Mouse (Mus musculus) liver, adult 2 months (tissue): ENCODE data around the gene Oas1g.

ENCODE experiments used
- CTCF ChIP-seq: fragments of 200-500 bp; IDR thresholded peaks from 2 replicates; pipeline ENCODE4 v1.5.1; 2011; ENCODE audit warnings: low read depth, low read length, control low read depth
- POLR2A ChIP-seq: fragments of 200-500 bp; IDR thresholded peaks from 2 replicates; pipeline ENCODE4 v1.6.1; 2011; ENCODE audit warnings: low read length, control low read depth; ENCODE audit not compliant: insufficient read depth; ENCODE audit errors: extremely low read depth

DNA sequence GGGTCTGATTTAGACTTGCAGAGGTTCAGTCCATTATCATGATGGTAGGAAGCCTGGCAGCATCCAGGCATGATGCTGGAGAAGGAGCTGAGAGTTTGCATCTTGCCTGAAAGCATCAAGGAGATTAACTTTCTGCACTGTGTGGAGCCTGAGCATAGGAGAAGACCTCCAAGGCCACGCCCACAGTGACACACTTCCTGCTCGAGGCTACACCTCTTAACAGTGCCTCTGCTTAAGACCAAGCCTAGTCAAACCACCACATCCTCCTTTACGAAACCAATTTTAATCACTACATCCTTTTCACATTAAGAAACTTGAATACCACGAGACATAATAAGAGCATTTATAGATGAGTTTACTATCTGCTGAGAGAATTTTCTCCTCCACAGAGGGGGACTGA lies 56.4 kb downstream of the Oas1g start:
- TF ChIP-seq POLR2A (no peak), CTCF (no peak)
